Mouse (Mus musculus) liver, adult 2 months (tissue): Measurements from ENCODE around the gene 4933428G20Rik.

ENCODE experiments used
- CTCF ChIP-seq: fragments of 200-500 bp; IDR thresholded peaks from 2 replicates; pipeline ENCODE4 v1.5.1; 2011; ENCODE audit warnings: low read depth, low read length, control low read depth
- POLR2A ChIP-seq: fragments of 200-500 bp; IDR thresholded peaks from 2 replicates; pipeline ENCODE4 v1.6.1; 2011; ENCODE audit warnings: low read length, control low read depth; ENCODE audit not compliant: insufficient read depth; ENCODE audit errors: extremely low read depth

DNA sequence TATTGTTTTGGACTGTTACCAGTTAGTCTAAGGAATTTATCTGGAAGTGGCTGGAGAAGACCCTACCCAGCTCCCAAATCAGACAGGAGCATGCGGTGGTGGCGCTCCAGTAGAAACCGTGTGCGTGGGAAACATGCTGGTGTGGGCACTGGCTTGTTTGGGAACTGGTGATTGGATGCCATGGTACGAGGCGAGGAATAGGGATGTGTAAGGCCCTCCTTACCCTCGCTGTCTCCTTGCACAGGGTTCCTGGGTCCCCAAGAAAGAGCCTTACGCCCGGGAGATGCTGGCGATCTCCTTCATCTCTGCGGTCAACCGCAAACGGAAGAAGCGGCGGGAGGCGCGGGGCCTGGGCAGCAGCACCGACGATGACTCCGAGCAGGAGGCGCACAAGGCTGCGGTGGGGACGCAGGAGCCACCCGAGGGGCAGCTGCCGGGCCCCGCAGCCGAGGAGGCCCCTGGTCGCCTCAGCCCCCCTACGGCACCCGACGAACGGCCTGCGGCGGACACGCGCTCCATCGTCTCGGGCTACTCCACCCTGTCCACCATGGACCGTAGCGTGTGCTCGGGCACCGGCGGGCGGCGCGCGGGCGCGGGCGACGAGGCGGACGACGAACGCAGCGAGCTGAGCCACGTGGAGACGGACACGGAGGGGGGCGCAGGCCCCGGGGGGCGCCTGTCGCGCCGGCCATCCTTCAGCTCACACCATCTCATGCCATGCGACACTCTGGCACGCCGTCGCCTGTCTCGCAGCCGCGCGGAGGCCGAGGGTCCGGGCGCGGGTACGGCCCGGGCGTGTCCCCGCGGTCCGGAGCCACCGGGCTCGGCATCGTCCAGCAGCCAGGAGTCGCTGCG is at the start of gene 4933428G20Rik:
- TF ChIP-seq POLR2A (no peak), CTCF (no peak)
